Mouse (Mus musculus) spleen, adult 12 weeks (tissue): ENCODE measurements around the gene Zfp768.
"Not testable (repeated sequence)": the region's sequence is repeated elsewhere in the genome, so short reads cannot be mapped to it uniquely, and the experiment has no call there.

ENCODE experiments used
- DNase-seq: peaks from one replicate; pipeline ENCODE4 v3.0.0; 2022; ENCODE audit warnings: low spot score

Zfp768 gene

GRCm38 (mm10) chr7:127345512-127346325 lies at the start of gene Zfp768:
TSS of gene Zfp768 (minus strand) at chr7:127345589.
- peak; percentile 80 for DNase-seq

- no peak for DNase-seq
Measured at GRCm38 (mm10) chr7:127393944-127394333, 48.5 kb upstream of the Zfp768 start.

- peak; percentile 81 for DNase-seq
Measured at GRCm38 (mm10) chr7:127393157-127393943, 48.0 kb upstream of the Zfp768 start, which contains the start of gene E430018J23Rik. TSS of gene E430018J23Rik (minus strand) at chr7:127393629.

GRCm38 (mm10) chr7:127392251-127392824 lies 46.9 kb upstream of the Zfp768 start:
- no peak for DNase-seq

- DNase-seq, result no peak
Measured at GRCm38 (mm10) chr7:127391538-127391937, 46.1 kb upstream of the Zfp768 start.

GRCm38 (mm10) chr7:127390306-127390705 lies 44.9 kb upstream of the Zfp768 start:
- no peak for DNase-seq

GRCm38 (mm10) chr7:127388201-127388600 lies 42.8 kb upstream of the Zfp768 start:
- DNase-seq, result not testable (repeated sequence)

- DNase-seq, result peak; percentile 65
Measured at GRCm38 (mm10) chr7:127386641-127387392, 41.4 kb upstream of the Zfp768 start, which contains the start of gene 9130019O22Rik. TSS of gene 9130019O22Rik (minus strand) at chr7:127387166.

GRCm38 (mm10) chr7:127385560-127385959 lies 40.2 kb upstream of the Zfp768 start:
- DNase-seq, result not testable (repeated sequence)

GRCm38 (mm10) chr7:127378310-127378921 lies 33.0 kb upstream of the Zfp768 start:
- DNase-seq, result no peak

- DNase-seq, result peak; percentile 83
Measured at GRCm38 (mm10) chr7:127375271-127376245, 30.2 kb upstream of the Zfp768 start, which contains the start of gene Zfp747. TSS of gene Zfp747 (minus strand) at chr7:127376050.

GRCm38 (mm10) chr7:127371870-127372269 lies 26.5 kb upstream of the Zfp768 start:
- DNase-seq, result not testable (repeated sequence)

- DNase-seq, result no peak
Measured at GRCm38 (mm10) chr7:127371213-127371612, 25.8 kb upstream of the Zfp768 start.

GRCm38 (mm10) chr7:127366249-127366648 lies 20.9 kb upstream of the Zfp768 start:
- DNase-seq, result no peak

GRCm38 (mm10) chr7:127364166-127364565 lies 18.8 kb upstream of the Zfp768 start:
- DNase-seq, result no peak

- no peak for DNase-seq
Measured at GRCm38 (mm10) chr7:127363475-127363921, 18.1 kb upstream of the Zfp768 start.

- not testable (repeated sequence) for DNase-seq
Measured at GRCm38 (mm10) chr7:127362418-127362817, 17.0 kb upstream of the Zfp768 start.

- no peak for DNase-seq
Measured at GRCm38 (mm10) chr7:127361449-127361848, 16.1 kb upstream of the Zfp768 start.

GRCm38 (mm10) chr7:127360265-127360664 lies 14.9 kb upstream of the Zfp768 start:
- no peak for DNase-seq

- DNase-seq, result no peak
Measured at GRCm38 (mm10) chr7:127358472-127358871, 13.1 kb upstream of the Zfp768 start.
